Mouse (Mus musculus): Measurements from ENCODE around the gene Olfr1442.
"Not testable (repeated sequence)": the region's sequence is repeated elsewhere in the genome, so short reads cannot be mapped to it uniquely, and the experiment has no call there.

Gene Olfr1442

DNA sequence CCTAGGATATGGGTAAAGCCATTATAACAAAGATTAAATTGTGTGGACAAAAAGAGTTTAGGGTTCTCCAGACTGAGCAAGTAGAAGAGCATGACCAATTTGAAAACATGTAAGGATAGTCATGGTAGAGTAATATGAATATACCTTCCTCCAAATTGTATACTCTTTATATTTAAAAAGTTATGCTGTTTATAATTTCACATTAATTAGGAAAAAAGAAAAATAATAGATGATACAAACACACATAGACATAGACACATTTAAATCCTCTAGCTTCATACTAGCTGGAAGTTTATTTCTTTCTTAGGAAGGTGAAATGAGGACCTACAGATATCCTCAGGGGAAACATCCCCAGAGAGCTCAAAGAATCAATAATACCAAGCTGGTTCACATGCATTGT lies at the start of gene Olfr1442:
Gene Olfr1442, plus strand, starts transcription at position 301 of the 400 bp plus-strand sequence.
- no peak for DNase-seq

DNA sequence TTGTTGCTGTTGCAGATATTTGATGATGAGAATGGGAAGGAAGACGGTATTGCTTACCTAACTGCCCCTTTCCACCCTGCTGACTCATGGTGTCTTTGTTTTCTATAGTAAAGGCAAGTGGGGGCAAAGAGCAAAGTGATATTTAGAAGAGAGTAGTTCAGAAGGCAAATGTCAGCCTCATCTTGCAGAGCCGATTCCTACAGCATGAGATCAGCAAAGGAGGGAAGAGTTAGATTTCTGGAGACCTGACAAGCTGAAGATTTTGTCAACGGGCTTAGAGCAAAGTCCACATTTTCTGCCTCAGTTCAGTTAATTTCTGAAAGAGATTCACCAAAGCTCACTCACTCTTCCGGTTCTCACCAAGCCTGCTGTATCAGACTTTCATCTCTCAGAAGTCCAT lies 37.1 kb upstream of the Olfr1442 start, which contains the start of gene Glyat:
Gene Glyat, plus strand, starts transcription at position 133 of the 400 bp plus-strand sequence.
- no peak for DNase-seq

DNA sequence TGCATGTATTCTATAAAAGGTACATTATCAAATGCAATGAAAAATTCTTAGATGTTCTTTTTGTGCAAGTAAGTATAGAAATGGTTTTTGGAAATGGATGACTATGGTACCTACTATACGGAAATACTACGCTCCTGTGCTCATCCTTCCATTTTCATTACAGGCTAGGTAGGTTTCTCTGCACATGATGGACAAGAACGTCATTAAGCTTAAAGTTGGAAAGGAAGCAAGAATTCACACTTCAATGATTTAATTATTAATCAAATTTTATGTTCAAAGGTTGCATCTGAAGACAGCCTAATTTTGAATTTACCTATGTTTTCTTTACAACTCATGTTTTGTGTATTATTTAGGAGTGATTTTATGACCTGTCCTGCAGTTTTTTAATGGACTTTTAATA lies 36.0 kb upstream of the Olfr1442 start:
- DNase-seq, result no peak

DNA sequence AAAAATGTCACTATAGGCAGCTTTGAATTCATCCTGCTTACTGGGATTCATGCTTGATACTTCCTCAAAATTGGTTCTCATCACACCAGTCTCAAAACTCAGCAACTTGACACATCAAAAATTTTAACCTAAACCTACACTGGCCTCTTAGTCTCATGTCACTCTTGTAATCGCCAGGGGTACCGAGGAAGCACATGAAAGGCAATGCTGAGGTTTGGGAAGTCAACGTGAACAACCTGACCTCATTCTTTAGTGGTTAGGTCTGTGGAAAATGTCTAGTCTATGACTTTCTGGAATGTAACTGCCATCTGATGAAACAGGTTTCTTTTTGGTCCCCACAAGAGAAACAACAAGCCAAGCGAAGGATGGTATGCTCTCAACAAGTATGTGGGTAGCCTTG lies 35.3 kb upstream of the Olfr1442 start:
- DNase-seq, result no peak

DNA sequence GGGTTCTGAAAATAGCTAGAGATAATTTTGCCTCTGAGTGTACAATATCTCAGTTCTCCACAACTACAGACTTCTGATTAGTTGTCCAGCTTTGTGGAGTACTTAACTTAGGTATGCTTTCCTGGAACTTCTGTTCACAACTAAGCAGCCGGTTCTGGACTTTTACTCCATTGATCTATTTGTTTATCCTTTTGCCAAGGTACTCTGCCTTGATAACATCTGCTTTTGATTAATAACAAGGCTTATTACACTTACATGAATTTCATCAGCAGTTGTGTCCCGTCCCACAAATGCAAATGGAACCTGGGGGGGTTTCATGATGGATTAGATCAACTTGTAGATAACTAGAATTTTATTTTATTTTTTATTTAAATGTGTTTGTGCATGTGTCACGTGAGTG lies 33.4 kb upstream of the Olfr1442 start:
- DNase-seq, result no peak

DNA sequence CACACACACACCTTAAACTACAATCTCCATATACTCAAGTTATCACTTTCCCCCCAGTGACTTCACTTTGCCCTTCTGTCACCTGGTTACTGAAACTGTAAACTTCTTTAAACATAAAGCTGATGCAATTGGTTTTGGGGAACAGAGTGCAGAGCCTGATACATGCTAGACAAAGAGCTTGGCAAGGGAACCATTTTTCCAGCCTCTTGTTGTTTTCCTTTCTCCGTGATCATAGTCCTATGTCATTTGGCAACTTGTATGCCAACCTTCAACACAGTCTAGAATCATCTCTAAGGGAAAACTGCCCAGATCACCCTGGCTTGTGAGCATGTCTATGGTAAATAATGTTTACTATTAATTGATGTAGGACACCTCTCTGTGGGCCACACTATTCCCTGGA lies 32.2 kb upstream of the Olfr1442 start:
- no peak for DNase-seq

DNA sequence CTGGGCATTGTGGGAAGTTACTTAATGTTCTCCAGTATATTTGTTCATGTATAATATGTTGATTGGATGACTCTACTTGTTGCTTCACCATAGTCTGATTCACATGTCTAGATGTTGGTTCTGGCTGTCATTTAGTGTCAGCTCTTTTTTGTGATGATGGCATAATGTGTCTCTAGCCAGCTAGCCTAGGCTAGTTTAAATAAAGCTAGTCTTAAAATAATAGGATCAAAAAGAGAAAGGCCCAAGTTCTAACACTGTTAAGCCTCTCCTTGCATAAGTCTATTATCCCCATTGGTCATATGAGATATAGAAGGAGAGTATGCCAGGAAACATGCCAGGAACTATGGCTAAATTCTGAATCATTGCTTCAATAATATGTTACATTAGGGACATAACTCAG lies 20.7 kb upstream of the Olfr1442 start:
- no peak for DNase-seq

DNA sequence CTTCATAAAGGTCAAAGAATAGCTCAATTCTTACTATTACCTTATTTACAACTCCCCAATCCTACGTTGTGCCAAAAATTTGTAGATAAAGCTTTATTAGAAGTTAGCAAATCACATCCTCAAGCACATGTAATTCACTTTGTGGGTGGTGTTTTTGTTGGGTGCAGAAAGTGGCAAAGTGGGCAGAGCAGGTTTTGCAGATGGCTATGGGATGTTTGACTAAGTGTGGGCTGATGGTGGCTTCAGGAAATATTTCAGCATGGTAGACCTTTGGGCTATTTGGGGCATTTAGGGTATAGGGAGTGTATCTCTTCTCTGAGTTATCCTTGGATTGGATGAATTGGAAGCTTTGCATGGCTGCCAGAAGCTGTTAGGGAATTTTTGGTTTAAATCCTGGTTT lies 4.1 kb upstream of the Olfr1442 start:
- no peak for DNase-seq

DNA sequence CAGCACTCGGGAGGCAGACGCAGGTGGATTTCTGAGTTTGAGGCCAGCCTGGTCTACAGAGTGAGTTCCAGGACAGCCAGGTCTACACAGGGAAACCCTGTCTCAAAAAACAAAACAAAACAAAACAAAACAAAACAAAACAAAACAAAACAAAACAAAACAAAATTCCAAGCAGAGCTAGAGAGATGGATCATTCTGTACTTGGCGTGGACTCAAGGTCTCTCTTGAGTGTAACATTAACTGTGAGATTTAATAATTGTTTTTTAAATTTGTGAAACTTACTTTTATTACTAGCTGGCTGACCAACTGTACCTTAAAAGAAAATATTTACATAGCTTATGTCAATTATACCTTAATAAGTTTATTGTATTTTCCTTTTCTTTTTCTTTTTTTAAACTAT lies 1.6 kb upstream of the Olfr1442 start:
- not testable (repeated sequence) for DNase-seq

DNA sequence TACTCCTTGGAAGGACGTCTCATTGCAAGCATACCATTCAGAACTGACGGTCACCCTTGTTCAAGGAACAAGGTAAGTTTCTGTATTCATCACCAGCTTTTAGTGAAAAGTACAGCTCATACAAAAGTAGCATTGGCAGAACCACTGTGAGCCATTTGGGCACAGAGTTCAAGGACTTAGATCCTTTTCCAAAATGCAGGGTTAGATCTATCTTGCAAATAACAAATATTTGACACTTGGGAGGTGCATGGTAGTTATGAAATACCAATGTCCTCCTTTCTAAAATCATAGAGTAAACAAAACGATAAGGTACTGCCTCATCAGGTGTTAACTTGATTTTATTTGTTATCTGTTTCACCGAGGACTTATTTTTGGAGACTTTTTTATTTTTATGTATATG lies 812 bp downstream of the Olfr1442 start:
- no peak for DNase-seq

DNA sequence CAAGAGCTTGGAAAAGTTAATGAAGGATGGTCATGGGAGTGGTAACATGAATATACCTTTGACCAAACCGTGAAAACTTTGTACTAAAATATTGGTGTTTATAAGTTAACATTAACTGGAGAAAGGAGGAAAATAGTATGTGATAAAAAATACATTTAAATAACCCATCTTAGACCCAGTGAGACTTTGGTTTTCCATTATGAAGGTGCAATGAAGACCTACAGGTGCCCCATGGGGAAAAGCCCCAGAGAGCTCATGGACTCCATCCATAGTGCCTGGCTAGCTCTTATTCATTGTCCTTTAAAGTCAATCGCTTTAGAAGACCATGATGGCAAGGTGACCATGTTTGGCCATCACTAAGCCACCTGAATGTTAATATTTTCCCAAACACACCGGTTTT lies 7.6 kb downstream of the Olfr1442 start, which contains the start of gene Olfr1443:
Gene Olfr1443, plus strand, starts transcription at position 301 of the 400 bp plus-strand sequence.
- DNase-seq, result no peak

DNA sequence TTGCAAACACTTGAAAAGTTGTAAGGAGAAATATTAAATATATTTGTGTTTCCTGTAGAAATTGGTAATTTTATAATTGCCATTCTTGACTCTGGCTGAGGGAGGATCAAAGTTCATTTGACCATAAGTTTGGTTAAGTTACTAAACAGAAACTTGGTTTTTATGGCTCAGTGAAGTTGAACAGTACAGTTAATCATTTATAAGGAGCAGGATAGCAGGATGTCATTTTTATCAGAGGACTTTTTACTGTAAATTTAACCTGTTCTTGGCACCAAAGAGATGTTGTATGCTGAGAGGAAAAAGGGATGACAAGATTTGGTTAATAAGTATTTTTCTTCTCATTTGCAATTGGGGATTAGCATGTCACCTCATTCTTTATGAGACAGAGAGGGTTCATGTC lies 14.4 kb downstream of the Olfr1442 start:
- no peak for DNase-seq

DNA sequence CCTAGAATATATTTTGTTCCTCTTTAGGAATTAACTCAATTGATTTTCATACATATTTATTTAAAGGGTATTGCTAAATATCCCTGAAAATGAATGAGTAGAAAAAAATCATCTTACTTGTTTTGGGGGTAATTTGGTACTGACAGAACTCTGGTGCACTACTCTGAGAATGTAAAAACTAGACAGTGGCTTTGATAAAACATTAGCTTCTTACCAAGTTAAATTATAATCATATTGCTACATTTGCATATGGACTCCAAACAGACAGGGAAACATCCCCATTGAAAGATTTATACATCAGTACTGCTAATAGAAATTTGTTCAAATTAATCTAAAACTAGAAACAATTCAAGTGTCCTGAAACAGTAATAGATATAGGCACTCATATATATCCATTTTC lies 15.0 kb downstream of the Olfr1442 start:
- DNase-seq, result no peak

DNA sequence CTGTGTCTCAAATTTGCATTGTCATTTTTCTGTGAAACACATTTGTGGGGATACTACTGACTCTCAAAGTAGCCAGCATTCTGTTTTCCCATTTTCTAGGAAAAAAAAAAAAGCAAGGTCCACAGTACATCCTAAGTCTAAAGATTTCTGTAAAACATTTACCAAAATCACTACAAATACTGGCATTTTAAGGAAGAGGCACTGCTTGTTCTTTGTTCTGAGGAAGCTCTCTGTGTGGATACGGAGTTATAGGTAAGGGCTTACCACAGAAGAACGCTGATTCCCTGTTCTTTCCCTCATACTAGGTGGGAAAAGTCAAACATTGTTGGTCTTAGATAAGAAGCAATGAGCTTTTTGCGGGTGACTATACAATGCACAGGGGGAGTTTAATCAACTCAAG lies 25.4 kb downstream of the Olfr1442 start, which contains the start of gene Keg1:
Gene Keg1, plus strand, starts transcription at position 197 of the 400 bp plus-strand sequence.
- DNase-seq, result no peak

DNA sequence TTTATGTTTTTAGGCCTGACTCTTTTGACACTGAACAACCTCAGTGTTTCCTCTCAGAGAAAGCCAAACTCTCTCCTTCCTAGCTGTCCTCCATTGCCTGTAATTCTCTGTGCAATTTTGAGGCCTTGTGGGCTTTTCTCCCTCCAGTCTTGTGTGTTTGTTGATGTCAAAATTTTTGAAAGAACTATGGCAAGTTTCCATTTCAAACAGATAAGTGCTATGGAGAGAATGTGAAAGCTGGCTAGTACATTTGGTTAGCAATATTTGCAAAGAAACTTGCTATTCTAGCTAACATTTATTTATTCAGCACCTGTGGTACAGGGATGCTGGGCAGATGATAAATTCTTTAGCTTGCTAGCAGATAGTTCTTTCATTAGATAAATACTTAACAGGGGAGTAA lies 26.0 kb downstream of the Olfr1442 start:
- no peak for DNase-seq

DNA sequence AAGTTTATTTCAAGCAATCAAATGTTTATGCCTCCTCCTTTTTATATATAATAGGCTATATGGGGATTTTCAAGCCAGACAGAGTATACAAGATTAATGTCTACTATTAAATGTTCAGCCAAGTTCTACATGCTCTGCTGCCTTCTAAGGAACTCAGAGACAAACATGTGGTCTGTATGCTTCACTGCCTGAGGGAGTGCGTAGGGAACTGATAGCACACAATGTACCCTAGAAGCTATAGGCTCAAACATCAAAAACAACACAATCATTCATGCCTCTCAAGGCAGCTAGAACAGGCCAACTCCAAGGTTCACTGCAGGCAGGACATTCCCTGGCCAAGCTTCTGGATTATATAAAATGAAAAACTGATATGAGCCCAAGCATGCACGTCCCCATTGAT lies 38.2 kb downstream of the Olfr1442 start:
- no peak for DNase-seq

DNA sequence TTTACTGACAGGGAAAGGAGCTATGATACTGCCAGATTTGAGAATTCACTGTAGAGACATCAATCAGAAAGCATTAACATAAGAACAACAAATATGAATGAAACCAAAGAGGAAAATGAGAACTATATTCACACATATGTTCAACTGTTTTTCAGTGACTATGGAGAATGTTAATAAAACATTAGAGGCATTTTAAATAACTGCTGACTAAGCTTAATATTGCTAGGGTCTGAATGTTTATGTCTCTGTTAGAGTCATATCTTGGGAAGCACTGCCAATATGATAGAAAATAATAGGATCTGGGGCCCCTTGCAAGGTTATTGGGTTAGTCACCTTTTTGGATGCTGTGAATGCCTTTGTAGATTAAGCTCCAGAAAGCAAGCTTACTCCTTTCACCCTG lies 38.7 kb downstream of the Olfr1442 start:
- DNase-seq, result no peak

DNA sequence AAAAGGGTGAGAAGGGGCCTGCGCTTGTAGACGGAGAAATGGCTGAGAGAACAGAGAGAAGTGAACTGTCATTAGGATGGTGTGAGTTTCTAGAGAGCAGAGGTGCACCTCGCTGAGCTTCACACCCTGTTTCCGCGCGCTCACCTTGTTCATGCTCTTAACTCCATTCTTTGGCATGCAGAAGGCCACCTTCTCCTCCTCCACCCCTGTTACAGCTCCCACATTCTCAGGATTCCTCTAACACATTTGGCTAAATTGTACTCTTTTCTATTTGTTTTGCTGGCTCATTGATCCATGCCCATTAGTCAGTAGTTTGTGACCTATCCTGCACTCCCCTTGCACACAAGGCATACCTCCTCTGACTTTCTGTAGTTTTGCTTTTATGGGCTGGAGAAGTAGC lies 49.0 kb downstream of the Olfr1442 start:
- no peak for DNase-seq

DNA sequence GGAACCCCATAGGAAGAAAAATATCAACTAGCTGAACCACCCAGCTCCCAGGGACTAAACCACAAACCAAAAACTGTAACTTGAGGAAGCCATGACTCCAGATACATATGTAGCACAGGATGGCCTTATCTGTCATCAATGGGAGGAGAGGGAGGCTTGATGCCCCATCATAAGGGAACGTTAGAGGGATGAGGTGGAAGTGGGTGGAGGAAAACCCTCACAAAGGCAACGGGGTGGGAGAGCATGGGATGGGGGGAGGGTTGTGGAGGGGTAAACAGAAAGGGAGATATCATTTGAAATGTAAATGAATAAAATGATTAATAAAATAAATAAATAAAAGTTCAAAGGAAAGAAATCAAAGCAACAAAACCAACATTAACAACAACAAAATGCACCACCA lies 50.2 kb downstream of the Olfr1442 start:
- no peak for DNase-seq

DNA sequence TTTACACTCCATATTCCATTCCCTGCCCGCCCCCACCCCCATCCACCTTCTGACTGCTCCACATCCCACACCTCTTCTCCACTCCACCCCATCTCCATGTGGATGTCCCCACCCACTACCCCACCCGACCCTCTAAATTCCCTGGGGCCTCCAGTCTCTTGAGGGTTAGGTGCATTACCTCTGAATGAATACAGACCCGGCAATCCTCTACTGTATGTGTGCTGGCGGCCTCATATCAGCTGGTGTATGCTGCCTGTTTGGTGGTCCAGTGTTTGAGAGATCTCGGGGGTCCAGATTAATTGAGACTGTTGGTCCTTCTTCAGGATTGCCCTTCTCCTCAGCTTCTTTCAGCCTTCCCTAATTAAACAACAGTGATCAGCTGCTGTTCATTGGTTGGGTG lies 50.7 kb downstream of the Olfr1442 start:
- DNase-seq, result not testable (repeated sequence)

DNA sequence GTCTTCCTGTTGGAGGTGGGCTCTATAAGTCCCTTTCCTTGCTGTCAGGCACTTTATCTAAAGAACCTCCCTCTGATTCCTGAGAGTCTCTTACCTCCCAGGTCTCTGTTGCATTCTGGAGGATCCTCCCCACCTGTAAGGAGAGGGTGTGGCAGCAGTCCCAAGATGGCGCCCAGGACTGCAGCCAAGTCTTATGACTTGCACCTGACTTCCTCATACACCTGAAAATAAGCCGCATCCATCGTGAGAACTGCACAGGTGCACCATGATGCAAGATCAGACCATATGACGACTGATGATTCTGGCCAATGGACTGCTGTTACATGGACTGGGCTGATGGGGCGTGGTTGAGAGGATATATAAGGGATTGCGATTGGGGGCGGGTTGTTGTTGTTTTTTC lies 51.4 kb downstream of the Olfr1442 start:
- DNase-seq, result not testable (repeated sequence)

DNA sequence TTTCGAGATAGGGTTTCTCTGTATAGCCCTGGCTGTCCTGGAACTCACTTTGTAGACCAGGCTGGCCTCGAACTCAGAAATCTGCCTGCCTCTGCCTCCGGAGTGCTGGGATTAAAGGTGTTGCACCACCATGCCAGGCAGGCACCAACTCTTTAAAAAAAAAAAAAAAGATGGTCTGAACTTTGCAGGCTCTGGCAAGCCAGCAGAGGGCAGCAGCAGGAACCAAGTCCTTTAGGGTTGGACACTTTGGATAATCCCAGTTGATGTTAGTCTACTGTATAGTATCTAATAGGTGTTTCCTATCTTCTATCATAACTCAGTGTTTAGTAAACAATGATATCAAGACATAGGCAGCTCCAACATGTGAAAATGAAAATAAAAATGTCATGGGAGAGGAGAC lies 52.1 kb downstream of the Olfr1442 start:
- peak; percentile 5 for DNase-seq

DNA sequence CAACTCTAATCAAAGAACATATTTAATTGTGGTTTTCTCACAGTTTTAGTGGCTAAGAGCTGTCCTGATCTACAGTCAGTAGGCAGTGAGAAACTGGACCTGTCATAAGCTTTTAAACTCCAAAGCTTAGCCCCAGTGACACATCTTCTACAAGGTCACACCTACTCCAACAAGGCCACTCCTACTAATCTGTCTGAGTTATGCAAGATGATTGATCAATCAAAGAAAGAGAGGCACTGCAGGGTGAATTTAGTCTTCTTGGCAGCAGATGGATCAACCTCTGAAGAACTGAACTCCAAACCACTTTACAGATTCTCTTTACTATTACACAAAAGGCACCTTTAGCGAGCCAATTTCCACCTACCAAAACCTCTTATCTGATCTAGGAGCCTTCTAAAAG lies 55.6 kb downstream of the Olfr1442 start:
- no peak for DNase-seq

Data from right cerebral cortex, adult 18-20 months (tissue).